Mouse (Mus musculus) myocyte (in vitro differentiated cells): ENCODE measurements at regions not wholly inside any gene's neighbourhood (a gene's known extent, or its start where the extent isn't known, plus 50 kb on each side); places are given as distances from the start of the nearest gene placed in this dataset.

Experiments used
- CEBPB ChIP-seq: IDR thresholded peaks from 2 replicates; pipeline ENCODE4 v1.6.1; 2011; ENCODE audit warnings: mild to moderate bottlenecking, moderate library complexity; ENCODE audit not compliant: poor library complexity, insufficient read depth, severe bottlenecking
- E2F4 ChIP-seq: IDR thresholded peaks from one replicate; pipeline ENCODE4 v1.6.1; 2011; ENCODE audit warnings: mild to moderate bottlenecking, control low read depth, moderate library complexity; ENCODE audit not compliant: insufficient read depth
- MAX ChIP-seq: IDR thresholded peaks from one replicate; pipeline ENCODE4 v1.6.1; 2011; ENCODE audit warnings: low read depth, mild to moderate bottlenecking, control low read depth
- MYOD1 ChIP-seq, 3 experiments: IDR thresholded peaks; one replicate each; pipeline ENCODE4 v1.6.1; 2011; ENCODE audit warnings: control low read depth in 2 of 3, low read depth in 2 of 3, mild to moderate bottlenecking in 2 of 3, moderate library complexity in 1 of 3; ENCODE audit not compliant: insufficient read length in 2 of 3, control insufficient read depth in 1 of 3
- MYOG ChIP-seq, 3 experiments: IDR thresholded peaks; one replicate each; pipeline ENCODE4 v1.6.1; 2011; ENCODE audit warnings: control low read depth in 2 of 3, low read depth in 2 of 3, mild to moderate bottlenecking in 2 of 3; ENCODE audit not compliant: insufficient read length in 2 of 3, control insufficient read depth in 1 of 3, insufficient read depth in 1 of 3
- POLR2A ChIP-seq: IDR thresholded peaks from one replicate; pipeline ENCODE4 v1.6.1; 2011; ENCODE audit warnings: low read depth, mild to moderate bottlenecking, control low read depth, moderate library complexity; ENCODE audit not compliant: insufficient read length
- POLR2AphosphoS2 ChIP-seq: IDR thresholded peaks from one replicate; pipeline ENCODE4 v1.6.1; 2011; ENCODE audit warnings: low read depth, control low read depth; ENCODE audit not compliant: insufficient read length
- REST ChIP-seq: IDR thresholded peaks from one replicate; pipeline ENCODE4 v1.6.1; 2011; ENCODE audit warnings: mild to moderate bottlenecking, control low read depth, moderate library complexity; ENCODE audit not compliant: insufficient read depth, insufficient read length
- SRF ChIP-seq: IDR thresholded peaks from one replicate; pipeline ENCODE4 v1.6.1; 2011; ENCODE audit warnings: low read depth; ENCODE audit not compliant: control insufficient read depth, insufficient read length
- TCF12 ChIP-seq: IDR thresholded peaks from one replicate; pipeline ENCODE4 v1.6.1; 2011; ENCODE audit warnings: mild to moderate bottlenecking, control low read depth; ENCODE audit not compliant: poor library complexity, insufficient read depth, severe bottlenecking
- TCF3 ChIP-seq: IDR thresholded peaks from one replicate; pipeline ENCODE4 v1.6.1; 2011; ENCODE audit warnings: low read depth, control low read depth; ENCODE audit not compliant: insufficient read length
- USF1 ChIP-seq: IDR thresholded peaks from one replicate; pipeline ENCODE4 v1.6.1; 2011; ENCODE audit warnings: low read depth, mild to moderate bottlenecking, control low read depth, moderate library complexity

DNA sequence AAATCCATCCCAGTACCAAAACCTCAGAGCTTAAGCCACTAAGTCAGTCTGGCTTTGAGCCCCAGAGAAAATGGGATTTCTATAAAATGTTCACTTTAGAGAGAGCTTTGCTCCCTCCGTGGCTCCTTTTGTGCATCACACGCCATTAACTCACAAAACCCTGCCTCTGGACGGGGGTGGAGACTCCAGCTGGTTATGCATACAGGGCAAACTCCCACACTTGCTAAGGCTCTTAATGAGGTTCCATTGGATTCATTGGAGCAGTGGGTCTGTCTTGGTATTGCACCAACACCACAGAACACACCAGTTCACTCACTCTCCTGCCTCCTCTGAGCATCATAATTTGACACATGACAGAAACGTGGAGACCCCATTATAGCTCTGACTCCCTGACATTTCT is 311.8 kb downstream of the Icos start:
- no peak for TF ChIP-seq E2F4
- TF ChIP-seq MYOD1 (IDR thresholded peaks at IDR 0.05; ENCODE audit: control insufficient read depth in 1 of 3, insufficient read length in 2 of 3, low read depth in 2 of 3), result no peak
- no peak for TF ChIP-seq POLR2A
- TF ChIP-seq CEBPB, result no peak
- TF ChIP-seq REST, result no peak
- TF ChIP-seq MYOG (IDR thresholded peaks at IDR 0.05; ENCODE audit: control insufficient read depth in 1 of 3, insufficient read depth in 1 of 3, insufficient read length in 2 of 3, low read depth in 2 of 3), result no peak
- TF ChIP-seq POLR2AphosphoS2, result no peak
- TF ChIP-seq MAX, result no peak
- no peak for TF ChIP-seq TCF12
- TF ChIP-seq USF1, result no peak
- no peak for TF ChIP-seq SRF
- TF ChIP-seq TCF3, result no peak
